Mouse (Mus musculus) liver, embryonic 14.5 days (tissue): Measurements from ENCODE around the gene Dao. TPM values are rescaled to one million over a fixed set of nuclear protein-coding genes. Genes with fewer than 3 reads are reported as not detected.

Experiments used
- ATAC-seq: fragments of 200-750 bp; cut with Nextera tagmentation; 2 replicates; pipeline ENCODE4 v1.8.0; 2017; ENCODE audit warnings: moderate number of reproducible peaks, mild to moderate bottlenecking, moderate library complexity; ENCODE audit not compliant: insufficient read depth
- DNase-seq, 3 experiments: peaks; one replicate each; pipeline ENCODE4 v3.0.0-alpha.2; 2012 to 2013; ENCODE audit warnings: low read depth in 3 of 3, low spot score in 3 of 3
- H3K27ac ChIP-seq: fragments of 300-500 bp; sonication (generic); 2 replicates; pipeline ENCODE4 v1.5.1; 2014; ENCODE audit warnings: moderate library complexity, mild to moderate bottlenecking, control low read depth, inconsistent platforms
- H3K27me3 ChIP-seq: fragments of 300-500 bp; sonication (generic); 2 replicates; pipeline ENCODE4 v1.6.1; 2014; ENCODE audit warnings: mild to moderate bottlenecking, low read length, moderate library complexity; ENCODE audit not compliant: control insufficient read depth, insufficient read depth
- H3K36me3 ChIP-seq: fragments of 300-500 bp; sonication (generic); replicated peaks from 2 replicates; pipeline ENCODE4 v1.6.1; 2014; ENCODE audit warnings: low read depth; ENCODE audit not compliant: control insufficient read depth, insufficient read depth
- H3K4me1 ChIP-seq, 2 experiments: fragments of 200-500 bp in 1 of 2; fragments of 300-500 bp in 1 of 2; sonication (generic) in 1 of 2; replicated peaks; 2 replicates each; pipeline ENCODE4 v1.6.1; 2012 to 2014; ENCODE audit warnings: antibody characterized with exemption in 1 of 2, inconsistent platforms in 1 of 2, low read length in 1 of 2; ENCODE audit not compliant: control insufficient read depth in 2 of 2, insufficient read depth in 2 of 2
- H3K4me2 ChIP-seq: fragments of 300-500 bp; sonication (generic); 2 replicates; pipeline ENCODE4 v1.6.1; 2014; ENCODE audit warnings: low read depth, mild to moderate bottlenecking, control low read depth, moderate library complexity
- H3K4me3 ChIP-seq, 2 experiments: fragments of 200-500 bp in 1 of 2; fragments of 300-500 bp in 1 of 2; sonication (generic) in 1 of 2; 2 replicates each; pipeline ENCODE4 v1.5.1; 2012 to 2014; ENCODE audit warnings: low read depth in 2 of 2, low read length in 2 of 2, mild to moderate bottlenecking in 2 of 2, control low read depth in 1 of 2, inconsistent platforms in 1 of 2, moderate library complexity in 1 of 2; ENCODE audit not compliant: insufficient read depth in 1 of 2
- H3K9ac ChIP-seq: fragments of 300-500 bp; sonication (generic); replicated peaks from 2 replicates; pipeline ENCODE4 v1.6.1; 2014; ENCODE audit warnings: mild to moderate bottlenecking, control low read depth, moderate library complexity
- H3K9me3 ChIP-seq: fragments of 300-500 bp; sonication (generic); 2 replicates; pipeline ENCODE4 v1.6.1; 2016; ENCODE audit warnings: low read length, mixed read lengths; ENCODE audit not compliant: control insufficient read depth
- CTCF ChIP-seq: IDR thresholded peaks from 2 replicates; pipeline ENCODE4 v1.5.1; 2016; ENCODE audit warnings: antibody characterized with exemption, low read depth, control low read depth
- EP300 ChIP-seq: IDR thresholded peaks from 2 replicates; pipeline ENCODE4 v1.6.1; 2016; ENCODE audit warnings: antibody characterized with exemption, low read depth
- WGBS: fragments of 180-500 bp; shearing (Covaris S2); extraction: QIAGEN DNeasy Blood & Tissue Kit; methylation state at CpG from one replicate; pipeline ENCODE4 v1.1.7; 2014; ENCODE audit not compliant: insufficient replicate concordance; 5-methylcytosine and 5-hydroxymethylcytosine counted together
- polyA plus RNA-seq, 2 experiments: library from polyadenylated mRNA; depleted of rRNA in 1 of 2; stranded (reverse) in 1 of 2; unstranded in 1 of 2; fragments of >200 nt; fragmentation: Nextera tagmentation in 1 of 2; extraction: Ambion mirVana in 1 of 2; gene quantifications; 2 replicates each; pipeline versions ENCODE4 v1.2.1 to v1.2.3; 2012 to 2014

The Dao gene
- polyA plus RNA-seq, 2 experiments = not detected

- under 1% methylated on average over 22 of the region's 22 CpGs for WGBS
- peak; percentile 40 for ATAC-seq
- H3K27me3 ChIP-seq = no peaks in the 10 kb centered on the region
- H3K4me1 ChIP-seq = peaks cover 30 to 41% of the 10 kb centered on the region in 2 experiments
- H3K36me3 ChIP-seq = no peaks in the 10 kb centered on the region
- peak overlapping the region; percentile 91 for H3K9ac ChIP-seq
- no peak for DNase-seq
- H3K4me3 ChIP-seq = peak overlapping the region; percentile 81 to 92
- H3K27ac ChIP-seq = peak overlapping the region; percentile 94
- H3K4me2 ChIP-seq = peak overlapping the region; percentile 99
- H3K9me3 ChIP-seq = no peaks in the 10 kb centered on the region
- TF ChIP-seq EP300 = no peak
- no peak for TF ChIP-seq CTCF
Measured at GRCm38 (mm10) chr5:113993031-113993486, 10.4 kb upstream of the Dao start.

GRCm38 (mm10) chr5:113993487-113994465, 9.7 kb upstream of the Dao start, which contains the start of gene Ssh1:
Gene Ssh1 (minus strand): TSS chr5:113993894.
- WGBS = 2% methylated on average over 80 of the region's 83 CpGs
- DNase-seq = no peak
- Histone ChIP-seq H3K9me3 (no peaks in the 10 kb centered on the region), H3K27ac (peak within 1 kb of the TSS; percentile 94), H3K9ac (peak within 1 kb of the TSS; percentile 91), H3K27me3 (no peaks in the 10 kb centered on the region), H3K4me3 (peak within 1 kb of the TSS; percentile 81 to 92), H3K4me2 (peak within 1 kb of the TSS; percentile 99), H3K36me3 (no peaks in the 10 kb centered on the region), H3K4me1 (peaks cover 29 to 41% of the 10 kb centered on the region in 2 experiments)
- TF ChIP-seq CTCF = 0 out of 2 replicates have a peak, but pooled peaks have one; percentile 6
- no peak for TF ChIP-seq EP300
- peak; percentile 82 for ATAC-seq

- Histone ChIP-seq H3K4me3 (no peak overlapping the region), H3K4me2 (no peak overlapping the region), H3K36me3 (no peaks in the 10 kb centered on the region), H3K27me3 (no peaks in the 10 kb centered on the region), H3K9ac (no peak overlapping the region), H3K9me3 (no peaks in the 10 kb centered on the region), H3K4me1 (peaks cover 11 to 15% of the 10 kb centered on the region in 2 experiments), H3K27ac (no peak overlapping the region)
- TF ChIP-seq CTCF = no peak
- no peak for TF ChIP-seq EP300
- WGBS = 56% methylated on average over 2 of the region's 2 CpGs
- ATAC-seq (no peak), DNase-seq (no peak)
Measured at GRCm38 (mm10) chr5:113996458-113996857, 7.0 kb upstream of the Dao start.

- 15% methylated on average over 5 of the region's 5 CpGs for WGBS
- ATAC-seq (no peak), DNase-seq (no peak)
- Histone ChIP-seq H3K9ac (no peak overlapping the region), H3K27me3 (no peaks in the 10 kb centered on the region), H3K4me3 (no peak overlapping the region), H3K36me3 (no peaks in the 10 kb centered on the region), H3K9me3 (no peaks in the 10 kb centered on the region), H3K4me1 (no peaks in the 10 kb centered on the region; a peak in 1 of 4 replicates), H3K4me2 (no peak overlapping the region), H3K27ac (no peak overlapping the region)
- TF ChIP-seq EP300 (no peak), CTCF (no peak)
Measured at GRCm38 (mm10) chr5:113999382-113999781, 4.1 kb upstream of the Dao start.

GRCm38 (mm10) chr5:114004573-114004972, 1.1 kb downstream of the Dao start:
- no peaks in the 10 kb centered on the region for H3K9me3 ChIP-seq
- ATAC-seq = no peak
- no peaks in the 10 kb centered on the region for H3K27me3 ChIP-seq
- 74% methylated on average over 11 of the region's 11 CpGs for WGBS
- TF ChIP-seq CTCF (no peak), EP300 (no peak)
- H3K27ac ChIP-seq = no peak overlapping the region
- H3K4me2 ChIP-seq = no peak overlapping the region
- H3K36me3 ChIP-seq = no peaks in the 10 kb centered on the region
- no peak overlapping the region for H3K4me3 ChIP-seq
- H3K4me1 ChIP-seq = no peaks in the 10 kb centered on the region
- no peak overlapping the region for H3K9ac ChIP-seq
- DNase-seq = no peak
